Mouse (Mus musculus) neural tube, embryonic 12.5 days (tissue): Measurements from ENCODE around the gene Zbtb22. TPM values are rescaled to one million over a fixed set of nuclear protein-coding genes. Genes with fewer than 3 reads are reported as not detected.
A peak's percentile ranks its signal among the peaks of the same experiment; 100 is the strongest.

Source experiments
- ATAC-seq: fragments of 200-750 bp; cut with Nextera tagmentation; 2 replicates; pipeline ENCODE4 v1.8.0; 2017; ENCODE audit warnings: low read depth, mild to moderate bottlenecking, moderate TSS enrichment, moderate library complexity; ENCODE audit not compliant: low FRiP score
- H3K27ac ChIP-seq: fragments of 300-500 bp; sonication (generic); 2 replicates; pipeline ENCODE4 v1.5.1; 2016
- H3K27me3 ChIP-seq: fragments of 300-500 bp; sonication (generic); replicated peaks from 2 replicates; pipeline ENCODE4 v1.6.1; 2016; ENCODE audit warnings: mild to moderate bottlenecking
- H3K36me3 ChIP-seq: fragments of 300-500 bp; sonication (generic); 2 replicates; pipeline ENCODE4 v1.6.1; 2016; ENCODE audit warnings: mild to moderate bottlenecking
- H3K4me1 ChIP-seq: fragments of 300-500 bp; sonication (generic); 2 replicates; pipeline ENCODE4 v1.6.1; 2016
- H3K4me2 ChIP-seq: fragments of 300-500 bp; sonication (generic); replicated peaks from 2 replicates; pipeline ENCODE4 v1.6.1; 2016; ENCODE audit warnings: mild to moderate bottlenecking
- H3K4me3 ChIP-seq: fragments of 300-500 bp; sonication (generic); 2 replicates; pipeline ENCODE4 v1.5.1; 2016
- H3K9ac ChIP-seq: fragments of 300-500 bp; sonication (generic); 2 replicates; pipeline ENCODE4 v1.6.1; 2016; ENCODE audit warnings: mild to moderate bottlenecking
- H3K9me3 ChIP-seq: fragments of 300-500 bp; sonication (generic); 2 replicates; pipeline ENCODE4 v1.6.1; 2016; ENCODE audit warnings: mild to moderate bottlenecking
- WGBS: fragments of 180-500 bp; shearing (Covaris S2); methylation state at CpG from one replicate; pipeline ENCODE4 v1.1.7; 2016; 5-methylcytosine and 5-hydroxymethylcytosine counted together
- polyA plus RNA-seq: library from polyadenylated mRNA; unstranded; fragments of >200 nt; fragmentation: Nextera tagmentation; extraction: Ambion mirVana; gene quantifications from 2 replicates; pipeline ENCODE4 v1.2.1, GENCODE M21; 2016

Zbtb22 gene
- polyA plus RNA-seq, 1 experiment from 2014 or later, result 21.9 TPM

DNA sequence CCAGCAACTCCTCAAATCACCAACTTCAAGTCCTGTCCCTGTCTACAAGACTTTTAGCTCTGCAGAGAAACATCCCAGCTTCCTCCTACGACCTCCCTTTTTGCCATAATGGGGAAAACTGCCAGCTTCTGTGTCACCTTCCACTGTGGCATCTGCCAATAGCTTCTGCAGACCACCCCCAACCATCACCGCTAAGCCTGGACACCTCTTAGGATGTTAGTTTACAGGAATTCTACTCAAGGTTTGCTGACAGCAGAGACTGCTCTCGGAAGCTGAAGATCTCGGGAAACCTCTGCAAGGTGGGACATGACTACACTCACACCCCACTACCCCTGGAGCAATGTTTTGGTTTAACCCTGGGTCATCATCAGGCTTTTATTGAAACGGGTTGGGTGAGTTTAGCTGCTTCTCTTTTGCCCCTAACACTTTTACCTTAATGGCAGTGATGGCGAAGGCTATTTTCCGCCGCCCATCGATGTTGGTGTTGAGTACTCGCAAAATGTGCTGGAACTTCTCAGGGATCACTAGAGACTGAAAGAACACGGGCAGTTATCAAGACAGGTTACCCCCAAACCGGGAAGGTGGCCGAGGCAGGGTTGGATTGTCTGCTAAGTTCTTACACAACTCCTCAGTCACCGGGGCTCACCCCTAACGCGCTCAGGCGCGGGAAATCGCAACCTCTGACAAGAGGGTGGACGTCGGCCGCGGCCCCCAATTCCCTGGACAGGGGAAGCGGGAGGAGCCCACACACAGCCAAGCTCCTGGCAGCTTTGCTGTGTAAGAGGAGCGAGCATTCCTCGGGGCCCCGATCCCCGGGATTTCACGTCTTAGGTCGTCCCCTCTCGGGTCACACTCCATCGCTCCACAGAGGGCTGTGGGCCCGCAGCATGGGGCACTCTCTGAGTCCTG is 39.2 kb downstream of the Zbtb22 start:
- Histone ChIP-seq H3K4me1 (peaks cover 53% of the 10 kb centered on the region), H3K36me3 (peaks cover 51% of the 10 kb centered on the region)

DNA sequence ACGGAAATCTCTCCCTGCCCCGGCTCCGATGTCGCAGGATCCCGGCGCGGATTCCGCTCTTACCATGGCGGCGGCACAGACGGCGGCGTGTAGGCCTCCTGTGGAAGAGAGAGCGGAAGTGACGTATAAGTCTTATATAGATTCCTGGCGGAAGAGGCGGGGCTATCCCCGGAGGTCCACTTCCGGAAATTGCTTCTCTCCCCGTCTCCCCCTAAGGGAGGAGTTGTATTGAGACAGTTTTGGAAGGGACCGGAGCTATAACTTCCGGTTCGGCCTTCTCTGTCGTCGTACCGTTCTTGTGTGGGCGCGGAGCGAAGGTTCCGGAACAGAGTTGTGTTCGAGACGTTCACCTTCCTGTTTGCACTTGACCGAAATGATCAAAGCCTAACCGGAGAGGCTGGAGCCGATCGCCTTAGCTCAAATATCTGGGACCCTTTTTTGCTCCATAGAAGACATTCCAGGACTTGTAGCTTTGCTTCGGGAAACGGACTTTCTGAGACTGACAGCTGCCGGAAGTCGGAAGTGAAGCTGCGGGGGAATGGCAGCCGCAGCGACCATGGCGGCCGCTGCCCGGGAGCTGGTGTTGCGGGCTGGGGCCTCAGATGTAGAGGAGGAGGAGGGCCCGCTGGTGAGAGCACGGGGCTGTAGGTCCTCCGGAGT is 40.0 kb downstream of the Zbtb22 start, which contains the start of the genes Vps52 and Rps18:
Gene Vps52 (plus strand): TSS at position 258 of the 660 bp plus-strand sequence.
Gene Rps18 (minus strand): TSS at position 447 of the 660 bp plus-strand sequence.
- H3K27me3 ChIP-seq, result no peaks in the 10 kb centered on the region
- whole genome bisulfite sequencing, result under 1% methylated on average over 50 of the region's 50 CpGs
- peak within 1 kb of the TSS; percentile 95 for H3K4me3 ChIP-seq
- peaks cover 45% of the 10 kb centered on the region for H3K4me1 ChIP-seq
- H3K36me3 ChIP-seq, result peaks cover 51% of the 10 kb centered on the region
- peak within 1 kb of the TSS; percentile 74; the same call in 1 of the 2 replicates for H3K27ac ChIP-seq
- peak within 1 kb of the TSS; percentile 98 for H3K9ac ChIP-seq
- H3K4me2 ChIP-seq, result peak within 1 kb of the TSS; percentile 97
- peak; percentile 79 for ATAC-seq
- H3K9me3 ChIP-seq, result no peaks in the 10 kb centered on the region

More for the DNA sequence above, 39.2 kb downstream of the Zbtb22 start:
- no peak; the same call in 1 of the 2 replicates for ATAC-seq
- H3K4me2 ChIP-seq, result peak overlapping the region; percentile 97
- 1% methylated on average over 33 of the region's 33 CpGs for whole genome bisulfite sequencing
- peak overlapping the region; percentile 74; the same call in 1 of the 2 replicates for H3K27ac ChIP-seq
- no peaks in the 10 kb centered on the region for H3K27me3 ChIP-seq
- H3K9ac ChIP-seq, result peak overlapping the region; percentile 98
- peak overlapping the region; percentile 95 for H3K4me3 ChIP-seq
- H3K9me3 ChIP-seq, result no peaks in the 10 kb centered on the region

DNA sequence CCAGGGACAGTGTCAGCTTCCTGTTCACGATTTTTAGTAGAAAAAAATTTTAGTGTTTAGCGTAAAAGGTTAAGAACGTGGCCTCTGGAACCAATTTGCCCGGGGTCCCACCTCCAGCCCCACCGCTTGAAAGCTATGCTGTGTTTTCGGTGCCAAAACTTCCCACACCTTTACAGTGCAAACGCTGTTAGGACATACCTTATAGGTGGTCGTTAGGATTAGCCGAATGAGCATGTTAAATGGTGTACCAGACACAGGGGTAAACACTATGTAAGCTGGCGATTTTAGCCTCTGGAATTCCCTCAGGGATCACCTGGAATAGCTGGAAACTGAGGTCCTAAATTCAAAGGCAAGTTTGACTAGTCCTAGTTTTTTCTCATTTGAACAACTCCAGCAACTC is 40.6 kb downstream of the Zbtb22 start:
- H3K36me3 ChIP-seq, result peaks cover 51% of the 10 kb centered on the region
- H3K4me1 ChIP-seq, result peaks cover 39% of the 10 kb centered on the region
- 9% methylated on average over 10 of the region's 10 CpGs for WGBS
- peak overlapping the region; percentile 95 for H3K4me3 ChIP-seq
- ATAC-seq, result no peak
- H3K9me3 ChIP-seq, result no peaks in the 10 kb centered on the region
- H3K27ac ChIP-seq, result 0 out of 2 replicates have a peak overlapping the region, but pooled peaks have one; percentile 67
- H3K27me3 ChIP-seq, result no peaks in the 10 kb centered on the region
- H3K9ac ChIP-seq, result peak overlapping the region; percentile 69
- H3K4me2 ChIP-seq, result peak overlapping the region; percentile 67

GRCm38 (mm10) chr17:33957493-33957892 is 41.8 kb downstream of the Zbtb22 start:
- no peaks in the 10 kb centered on the region for H3K9me3 ChIP-seq
- H3K36me3 ChIP-seq, result peaks cover 58% of the 10 kb centered on the region
- peaks cover 29% of the 10 kb centered on the region for H3K4me1 ChIP-seq
- H3K4me2 ChIP-seq, result no peak overlapping the region; the same call in 1 of the 2 replicates
- no peak overlapping the region for H3K9ac ChIP-seq
- H3K4me3 ChIP-seq, result no peak overlapping the region
- ATAC-seq, result no peak
- H3K27me3 ChIP-seq, result no peaks in the 10 kb centered on the region
- WGBS, result 84% methylated on average over 6 of the region's 6 CpGs
- H3K27ac ChIP-seq, result no peak overlapping the region

DNA sequence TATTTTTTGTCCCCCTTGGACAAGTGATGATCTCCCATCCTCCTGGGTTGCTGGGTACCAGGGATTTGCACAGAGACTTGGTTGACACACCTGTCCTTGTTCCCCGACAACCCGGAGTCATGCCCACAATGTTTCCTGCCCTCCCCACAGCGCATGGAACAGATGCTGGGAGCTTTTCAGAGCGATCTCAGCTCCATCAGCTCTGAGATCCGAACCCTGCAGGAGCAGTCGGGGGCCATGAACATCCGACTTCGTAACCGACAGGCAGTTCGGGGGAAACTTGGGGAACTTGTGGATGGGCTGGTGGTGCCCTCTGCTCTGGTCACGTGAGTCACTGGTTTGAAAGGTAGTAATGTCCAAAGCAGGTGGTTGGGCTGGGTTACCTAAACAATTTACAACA is 42.7 kb downstream of the Zbtb22 start:
- ATAC-seq, result no peak
- Histone ChIP-seq H3K9me3 (no peaks in the 10 kb centered on the region), H3K27me3 (no peaks in the 10 kb centered on the region), H3K4me2 (no peak overlapping the region), H3K36me3 (peaks cover 58% of the 10 kb centered on the region), H3K4me1 (peaks cover 20% of the 10 kb centered on the region), H3K4me3 (no peak overlapping the region), H3K9ac (no peak overlapping the region), H3K27ac (no peak overlapping the region)
- 93% methylated on average over 11 of the region's 11 CpGs for WGBS

- Histone ChIP-seq H3K27ac (no peak overlapping the region), H3K4me3 (no peak overlapping the region), H3K36me3 (peaks cover 60% of the 10 kb centered on the region), H3K27me3 (no peaks in the 10 kb centered on the region), H3K4me1 (peaks cover 13% of the 10 kb centered on the region), H3K4me2 (no peak overlapping the region), H3K9ac (no peak overlapping the region), H3K9me3 (no peaks in the 10 kb centered on the region)
- no peak for ATAC-seq
- 96% methylated on average over 13 of the region's 13 CpGs for WGBS
Observed at GRCm38 (mm10) chr17:33959135-33959534, 43.4 kb downstream of the Zbtb22 start.

DNA sequence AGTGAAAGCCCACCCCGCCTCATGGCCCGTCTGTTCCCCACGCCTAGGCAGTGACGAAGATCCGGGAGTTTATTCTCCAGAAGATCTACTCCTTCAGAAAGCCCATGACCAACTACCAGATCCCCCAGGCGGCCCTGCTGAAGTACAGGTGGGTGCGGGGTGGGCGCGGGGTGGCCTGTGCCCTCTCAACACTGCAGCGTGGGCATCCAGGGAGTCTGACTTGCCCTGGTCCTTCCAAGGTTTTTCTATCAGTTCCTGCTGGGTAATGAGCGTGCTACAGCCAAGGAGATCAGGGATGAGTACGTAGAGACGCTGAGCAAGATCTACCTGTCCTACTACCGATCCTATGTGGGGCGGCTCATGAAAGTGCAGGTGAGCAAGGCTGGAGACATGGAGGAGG is 44.2 kb downstream of the Zbtb22 start:
- 96% methylated on average over 15 of the region's 15 CpGs for WGBS
- Histone ChIP-seq H3K36me3 (peaks cover 58% of the 10 kb centered on the region), H3K27me3 (no peaks in the 10 kb centered on the region), H3K4me3 (no peak overlapping the region), H3K9ac (no peak overlapping the region), H3K4me1 (peaks cover 6% of the 10 kb centered on the region), H3K9me3 (no peaks in the 10 kb centered on the region), H3K4me2 (no peak overlapping the region), H3K27ac (no peak overlapping the region)
- no peak for ATAC-seq

GRCm38 (mm10) chr17:33962876-33963275 is 47.2 kb downstream of the Zbtb22 start:
- H3K36me3 ChIP-seq, result peaks cover 77% of the 10 kb centered on the region
- ATAC-seq, result no peak
- no peak overlapping the region for H3K4me3 ChIP-seq
- H3K27ac ChIP-seq, result no peak overlapping the region
- 94% methylated on average over 7 of the region's 7 CpGs for WGBS
- no peaks in the 10 kb centered on the region for H3K27me3 ChIP-seq
- H3K9ac ChIP-seq, result no peak overlapping the region
- H3K9me3 ChIP-seq, result no peaks in the 10 kb centered on the region
- H3K4me1 ChIP-seq, result no peaks in the 10 kb centered on the region
- H3K4me2 ChIP-seq, result no peak overlapping the region

- Histone ChIP-seq H3K27me3 (no peaks in the 10 kb centered on the region), H3K9ac (no peak overlapping the region), H3K4me1 (no peaks in the 10 kb centered on the region), H3K4me3 (no peak overlapping the region), H3K9me3 (no peaks in the 10 kb centered on the region), H3K27ac (no peak overlapping the region), H3K36me3 (peaks cover 54% of the 10 kb centered on the region), H3K4me2 (no peak overlapping the region)
- 93% methylated on average over 17 of the region's 17 CpGs for WGBS
- ATAC-seq, result no peak
Observed at GRCm38 (mm10) chr17:33965082-33965845, 49.6 kb downstream of the Zbtb22 start.

DNA sequence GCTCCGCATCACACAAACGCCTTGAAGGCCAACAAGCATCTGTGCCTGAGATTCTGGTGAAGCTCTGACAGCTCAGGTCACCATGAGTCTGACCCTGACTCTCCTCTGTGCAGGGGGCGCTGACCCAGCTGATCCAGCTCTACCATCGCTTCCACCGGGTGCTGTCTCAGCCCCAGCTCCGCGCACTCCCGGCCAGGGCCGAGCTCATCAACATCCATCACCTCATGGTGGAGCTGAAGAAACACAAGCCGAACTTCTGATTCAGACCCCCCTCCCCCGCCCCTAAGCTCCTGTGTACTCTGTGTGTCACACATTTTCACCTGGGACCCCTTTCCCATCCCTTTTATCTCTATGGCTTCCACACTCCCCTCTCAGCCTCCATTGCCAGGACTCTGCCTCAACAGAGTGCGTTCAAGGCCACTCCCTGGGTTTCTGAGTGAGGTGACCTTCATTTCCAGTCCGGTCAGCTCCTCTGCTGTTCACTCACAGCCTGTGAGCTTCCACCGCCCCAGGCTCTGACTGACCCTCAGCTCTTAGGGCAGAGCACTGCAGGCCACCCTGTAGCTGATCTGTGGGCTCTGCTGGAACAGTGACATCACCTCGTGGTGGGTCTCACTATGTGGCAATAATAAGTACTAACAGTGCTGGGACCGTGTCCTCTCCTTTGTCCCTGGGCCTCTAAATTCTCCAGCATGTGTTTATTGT is 50.3 kb downstream of the Zbtb22 start:
- H3K9ac ChIP-seq, result no peak overlapping the region
- ATAC-seq, result no peak
- no peaks in the 10 kb centered on the region for H3K27me3 ChIP-seq
- H3K9me3 ChIP-seq, result no peaks in the 10 kb centered on the region
- WGBS, result 88% methylated on average over 16 of the region's 16 CpGs
- H3K36me3 ChIP-seq, result peaks cover 50% of the 10 kb centered on the region
- no peak overlapping the region for H3K4me3 ChIP-seq
- no peak overlapping the region for H3K4me2 ChIP-seq
- H3K27ac ChIP-seq, result no peak overlapping the region
- no peaks in the 10 kb centered on the region for H3K4me1 ChIP-seq

GRCm38 (mm10) chr17:33968489-33968888 is 52.8 kb downstream of the Zbtb22 start:
- Histone ChIP-seq H3K4me3 (no peak overlapping the region), H3K36me3 (peaks cover 27% of the 10 kb centered on the region), H3K9ac (no peak overlapping the region), H3K9me3 (no peaks in the 10 kb centered on the region), H3K27ac (no peak overlapping the region), H3K27me3 (peaks cover 5% of the 10 kb centered on the region; the same call in 1 of the 2 replicates), H3K4me1 (no peaks in the 10 kb centered on the region), H3K4me2 (no peak overlapping the region)
- ATAC-seq, result peak; percentile 68
- WGBS, result 3% methylated on average over 9 of the region's 9 CpGs
